Mouse (Mus musculus): ENCODE results near the gene Rbm18. TPM values are rescaled to one million over a fixed set of nuclear protein-coding genes. Genes with fewer than 3 reads are reported as not detected.

Rbm18 gene
- total and polyA plus RNA-seq, 2 experiments = 5.6 to 13.3 TPM

- WGBS = 74% methylated on average over 3 of the region's 3 CpGs
- H3K4me3 ChIP-seq (ENCODE audit: insufficient read depth, low read depth, low read length) = no peak overlapping the region
- DNase-seq (ENCODE audit: extremely low read depth, low read depth, low spot score) = no peak
- H3K79me2 ChIP-seq (ENCODE audit: control insufficient read depth, insufficient read depth, low read length) = peaks cover 2% of the 10 kb centered on the region; the same call in 1 of the 2 replicates
- H3K27me3 ChIP-seq (ENCODE audit: control insufficient read depth, insufficient read depth, low read length) = no peaks in the 10 kb centered on the region
- H3K27ac ChIP-seq (replicated peaks; ENCODE audit: insufficient read depth, low read depth, low read length) = no peak overlapping the region
- no peak for TF ChIP-seq CTCF (IDR thresholded peaks at IDR 0.05; ENCODE audit: low read depth, low read length)
- no peak for TF ChIP-seq POLR2A (IDR thresholded peaks at IDR 0.05; ENCODE audit: extremely low read depth, insufficient read depth, low read length)
- no peak overlapping the region for H3K9ac ChIP-seq (ENCODE audit: low read depth, low read length)
- peaks cover 29% of the 10 kb centered on the region for H3K36me3 ChIP-seq (ENCODE audit: control insufficient read depth, insufficient read depth, low read length)
- no peaks in the 10 kb centered on the region for H3K4me1 ChIP-seq (ENCODE audit: control insufficient read depth, insufficient read depth, low read length)
Observed at GRCm38 (mm10) chr2:36179487-36179886, 42.9 kb upstream of the Rbm18 start.

- Histone ChIP-seq H3K36me3 (ENCODE audit: control insufficient read depth, insufficient read depth, low read length) (peaks cover 23% of the 10 kb centered on the region), H3K79me2 (ENCODE audit: control insufficient read depth, insufficient read depth, low read length) (peaks cover 2% of the 10 kb centered on the region; the same call in 1 of the 2 replicates), H3K4me3 (ENCODE audit: insufficient read depth, low read depth, low read length) (no peak overlapping the region), H3K27me3 (ENCODE audit: control insufficient read depth, insufficient read depth, low read length) (no peaks in the 10 kb centered on the region), H3K27ac (replicated peaks; ENCODE audit: insufficient read depth, low read depth, low read length) (no peak overlapping the region), H3K4me1 (ENCODE audit: control insufficient read depth, insufficient read depth, low read length) (no peaks in the 10 kb centered on the region), H3K9ac (ENCODE audit: low read depth, low read length) (no peak overlapping the region)
- no peak for DNase-seq (ENCODE audit: extremely low read depth, low read depth, low spot score)
- 78% methylated on average over 3 of the region's 3 CpGs for WGBS
- TF ChIP-seq POLR2A (IDR thresholded peaks at IDR 0.05; ENCODE audit: extremely low read depth, insufficient read depth, low read length) = no peak
- no peak for TF ChIP-seq CTCF (IDR thresholded peaks at IDR 0.05; ENCODE audit: low read depth, low read length)
Observed at GRCm38 (mm10) chr2:36172574-36172973, 36.0 kb upstream of the Rbm18 start.

GRCm38 (mm10) chr2:36172136-36172535 lies 35.6 kb upstream of the Rbm18 start:
- peaks cover 18% of the 10 kb centered on the region for H3K36me3 ChIP-seq (ENCODE audit: control insufficient read depth, insufficient read depth, low read length)

GRCm38 (mm10) chr2:36169176-36169575 lies 32.6 kb upstream of the Rbm18 start:
- Histone ChIP-seq H3K79me2 (ENCODE audit: control insufficient read depth, insufficient read depth, low read length) (no peaks in the 10 kb centered on the region; the same call in 1 of the 2 replicates), H3K27ac (replicated peaks; ENCODE audit: insufficient read depth, low read depth, low read length) (no peak overlapping the region), H3K9ac (ENCODE audit: low read depth, low read length) (no peak overlapping the region), H3K4me3 (ENCODE audit: insufficient read depth, low read depth, low read length) (no peak overlapping the region), H3K36me3 (ENCODE audit: control insufficient read depth, insufficient read depth, low read length) (peaks cover 7% of the 10 kb centered on the region), H3K27me3 (ENCODE audit: control insufficient read depth, insufficient read depth, low read length) (no peaks in the 10 kb centered on the region), H3K4me1 (ENCODE audit: control insufficient read depth, insufficient read depth, low read length) (no peaks in the 10 kb centered on the region)
- 87% methylated on average over 4 of the region's 4 CpGs for WGBS
- DNase-seq (ENCODE audit: extremely low read depth, low read depth, low spot score) = no peak
- no peak for TF ChIP-seq POLR2A (IDR thresholded peaks at IDR 0.05; ENCODE audit: extremely low read depth, insufficient read depth, low read length)
- no peak for TF ChIP-seq CTCF (IDR thresholded peaks at IDR 0.05; ENCODE audit: low read depth, low read length)

More at GRCm38 (mm10) chr2:36172136-36172535, 35.6 kb upstream of the Rbm18 start:
- Histone ChIP-seq H3K4me3 (ENCODE audit: insufficient read depth, low read depth, low read length) (no peak overlapping the region), H3K9ac (ENCODE audit: low read depth, low read length) (no peak overlapping the region), H3K27me3 (ENCODE audit: control insufficient read depth, insufficient read depth, low read length) (no peaks in the 10 kb centered on the region), H3K4me1 (ENCODE audit: control insufficient read depth, insufficient read depth, low read length) (no peaks in the 10 kb centered on the region), H3K79me2 (ENCODE audit: control insufficient read depth, insufficient read depth, low read length) (peaks cover 2% of the 10 kb centered on the region; the same call in 1 of the 2 replicates), H3K27ac (replicated peaks; ENCODE audit: insufficient read depth, low read depth, low read length) (no peak overlapping the region)
- DNase-seq (ENCODE audit: extremely low read depth, low read depth, low spot score) = no peak
- WGBS = 86% methylated on average over 4 of the region's 4 CpGs
- TF ChIP-seq CTCF (IDR thresholded peaks at IDR 0.05; ENCODE audit: low read depth, low read length) (no peak), POLR2A (IDR thresholded peaks at IDR 0.05; ENCODE audit: extremely low read depth, insufficient read depth, low read length) (no peak)

- Histone ChIP-seq H3K4me1 (ENCODE audit: control insufficient read depth, insufficient read depth, low read length) (no peaks in the 10 kb centered on the region; the same call in 1 of the 2 replicates), H3K9ac (ENCODE audit: low read depth, low read length) (no peak overlapping the region), H3K36me3 (ENCODE audit: control insufficient read depth, insufficient read depth, low read length) (peaks cover 5% of the 10 kb centered on the region), H3K27me3 (ENCODE audit: control insufficient read depth, insufficient read depth, low read length) (no peaks in the 10 kb centered on the region), H3K79me2 (ENCODE audit: control insufficient read depth, insufficient read depth, low read length) (no peaks in the 10 kb centered on the region; the same call in 1 of the 2 replicates), H3K4me3 (ENCODE audit: insufficient read depth, low read depth, low read length) (no peak overlapping the region), H3K27ac (replicated peaks; ENCODE audit: insufficient read depth, low read depth, low read length) (no peak overlapping the region)
- WGBS = 82% methylated on average over 1 of the region's 1 CpGs
- no peak for DNase-seq (ENCODE audit: extremely low read depth, low read depth, low spot score)
- TF ChIP-seq CTCF (IDR thresholded peaks at IDR 0.05; ENCODE audit: low read depth, low read length) = no peak
- TF ChIP-seq POLR2A (IDR thresholded peaks at IDR 0.05; ENCODE audit: extremely low read depth, insufficient read depth, low read length) = no peak
Observed at GRCm38 (mm10) chr2:36167990-36168618, 31.5 kb upstream of the Rbm18 start.

- H3K79me2 ChIP-seq (ENCODE audit: control insufficient read depth, insufficient read depth, low read length) = no peaks in the 10 kb centered on the region
- WGBS = 32% methylated on average over 4 of the region's 4 CpGs
Observed at GRCm38 (mm10) chr2:36159336-36159735, 22.8 kb upstream of the Rbm18 start.

More at GRCm38 (mm10) chr2:36159336-36159735, 22.8 kb upstream of the Rbm18 start:
- Histone ChIP-seq H3K4me1 (ENCODE audit: control insufficient read depth, insufficient read depth, low read length) (peaks cover 7% of the 10 kb centered on the region), H3K27ac (replicated peaks; ENCODE audit: insufficient read depth, low read depth, low read length) (peak overlapping the region; percentile 86), H3K9ac (ENCODE audit: low read depth, low read length) (peak overlapping the region; percentile 39; the same call in 1 of the 2 replicates), H3K4me3 (ENCODE audit: insufficient read depth, low read depth, low read length) (0 out of 2 replicates have a peak overlapping the region, but pooled peaks have one; percentile 7), H3K27me3 (ENCODE audit: control insufficient read depth, insufficient read depth, low read length) (no peaks in the 10 kb centered on the region), H3K36me3 (ENCODE audit: control insufficient read depth, insufficient read depth, low read length) (peaks cover 24% of the 10 kb centered on the region)
- peak; percentile 94 for DNase-seq (ENCODE audit: extremely low read depth, low read depth, low spot score)
- TF ChIP-seq POLR2A (IDR thresholded peaks at IDR 0.05; ENCODE audit: extremely low read depth, insufficient read depth, low read length) = no peak
- no peak for TF ChIP-seq CTCF (IDR thresholded peaks at IDR 0.05; ENCODE audit: low read depth, low read length)

Data from liver, adult 2 months (tissue).